Mouse (Mus musculus) embryonic fibroblast, embryonic 13.5 days (primary cell): ENCODE measurements around the gene Six1. TPM values are rescaled to one million over a fixed set of nuclear protein-coding genes. Genes with fewer than 3 reads are reported as not detected.

Experiments used
- H3K27ac ChIP-seq: 2 replicates; pipeline ENCODE4 v1.5.1; 2012; ENCODE audit warnings: low read length, control low read depth, inconsistent platforms; ENCODE audit not compliant: insufficient read depth
- H3K4me1 ChIP-seq: 2 replicates; pipeline ENCODE4 v1.6.1; 2011; ENCODE audit warnings: low read length; ENCODE audit not compliant: control insufficient read depth, insufficient read depth
- H3K4me3 ChIP-seq: 2 replicates; pipeline ENCODE4 v1.5.1; 2011; ENCODE audit warnings: mild to moderate bottlenecking, control low read depth, low read length; ENCODE audit not compliant: insufficient read depth
- CTCF ChIP-seq: IDR thresholded peaks from 2 replicates; pipeline ENCODE4 v1.5.1; 2011; ENCODE audit warnings: mild to moderate bottlenecking, control low read depth, low read length, moderate library complexity, borderline replicate concordance; ENCODE audit not compliant: insufficient read depth
- POLR2A ChIP-seq: IDR thresholded peaks from 2 replicates; pipeline ENCODE4 v1.6.1; 2011; ENCODE audit warnings: low read depth, mild to moderate bottlenecking, control low read depth, low read length, moderate library complexity
- polyA plus RNA-seq: library from polyadenylated mRNA; stranded (reverse); fragments of >200 nt; gene quantifications from 2 replicates; pipeline ENCODE4 v1.2.4, GENCODE M21; 2011; ENCODE audit warnings: low read depth; ENCODE audit not compliant: missing spikeins, insufficient read length

Gene Six1
- polyA plus RNA-seq, 1 experiment, result 31.3 TPM

DNA sequence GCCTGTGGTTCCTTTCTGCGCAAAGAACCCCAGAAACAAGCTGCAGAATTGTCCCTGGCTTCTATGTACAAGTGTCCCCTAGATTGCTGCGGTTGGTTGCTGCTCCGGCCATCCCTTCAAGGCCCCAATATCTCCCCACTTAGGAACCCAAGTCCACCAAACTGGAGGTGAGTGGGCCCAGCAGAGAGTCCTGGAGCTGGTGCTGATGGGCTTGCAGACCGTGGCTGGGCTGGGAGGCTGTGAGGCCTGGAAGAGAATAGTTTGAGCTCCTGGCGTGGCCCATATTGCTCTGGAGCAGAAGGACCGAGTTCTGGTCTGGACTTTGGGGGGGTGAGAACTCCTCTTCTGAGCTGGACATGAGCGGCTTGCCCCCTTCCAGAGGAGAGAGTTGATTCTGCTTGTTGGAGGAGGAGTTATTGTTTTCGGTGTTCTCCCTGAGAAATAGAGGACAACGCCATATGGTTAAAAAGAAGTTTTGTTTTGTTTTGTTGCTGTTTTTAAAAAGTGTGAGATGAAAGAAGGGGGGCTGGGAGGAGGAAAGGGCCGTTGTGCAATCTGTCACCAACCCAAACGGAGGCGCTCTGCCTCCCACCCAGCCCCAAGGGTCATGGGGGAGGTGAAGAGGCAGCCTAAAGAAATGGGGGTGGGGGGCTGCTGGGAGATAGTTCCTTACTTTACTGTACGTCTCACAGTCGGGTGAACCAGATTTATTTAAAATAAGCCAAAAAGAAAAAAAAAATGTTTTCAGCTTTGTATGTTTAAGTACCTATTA is 10.1 kb downstream of the Six1 start:
- TF ChIP-seq POLR2A, result no peak
- no peak for TF ChIP-seq CTCF
- Histone ChIP-seq H3K27ac (0 out of 2 replicates have a peak overlapping the region, but pooled peaks have one; percentile 42), H3K4me3 (peak overlapping the region; percentile 71), H3K4me1 (no peaks in the 10 kb centered on the region)

DNA sequence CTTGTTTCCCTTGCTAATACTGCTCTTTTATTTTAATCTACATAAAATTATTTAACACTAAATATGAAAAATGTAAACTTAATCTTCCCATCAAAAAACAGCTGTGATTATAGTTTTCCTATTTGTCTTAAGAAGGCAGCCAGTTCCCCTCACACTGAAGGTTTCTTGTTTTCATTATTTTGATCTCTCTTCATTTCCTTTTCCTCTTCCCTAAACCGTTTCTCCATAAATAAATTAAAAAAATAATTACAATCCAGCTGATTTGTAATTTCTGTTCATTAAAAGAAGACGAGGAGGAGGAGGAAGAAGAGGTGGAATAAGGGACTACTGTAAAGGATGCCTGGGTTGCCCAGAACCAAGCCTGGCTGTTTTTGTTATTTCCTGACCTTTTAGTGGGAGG is 10.8 kb downstream of the Six1 start:
- TF ChIP-seq POLR2A (no peak), CTCF (no peak)
- no peak overlapping the region for H3K27ac ChIP-seq

DNA sequence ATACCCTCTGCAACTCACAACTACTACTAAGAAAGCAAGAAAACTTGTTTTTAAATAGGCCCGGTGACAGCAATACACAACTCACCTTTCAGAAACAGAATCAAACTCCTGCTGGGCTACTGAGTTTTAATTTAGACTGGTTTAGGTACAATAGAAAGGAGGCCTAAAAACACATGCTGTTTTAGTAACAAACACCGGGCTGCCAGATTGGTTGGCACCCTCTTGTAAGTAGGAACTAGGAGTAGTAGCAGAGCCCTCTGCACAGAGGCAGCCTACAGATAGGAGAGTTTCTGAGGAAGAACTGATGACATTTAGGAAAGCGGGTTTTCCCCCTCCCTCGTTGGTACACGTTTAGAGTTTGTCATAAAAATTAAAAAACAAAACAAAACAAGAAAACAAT is 11.3 kb downstream of the Six1 start:
- TF ChIP-seq CTCF, result no peak
- TF ChIP-seq POLR2A, result no peak
- Histone ChIP-seq H3K4me1 (0 out of 2 replicates have a peak, but pooled peaks cover 3% of the 10 kb centered on the region), H3K4me3 (peak overlapping the region; percentile 12), H3K27ac (no peak overlapping the region)

More for the DNA sequence above, 10.8 kb downstream of the Six1 start:
- H3K4me3 ChIP-seq, result peak overlapping the region; percentile 71
- H3K4me1 ChIP-seq, result no peaks in the 10 kb centered on the region

DNA sequence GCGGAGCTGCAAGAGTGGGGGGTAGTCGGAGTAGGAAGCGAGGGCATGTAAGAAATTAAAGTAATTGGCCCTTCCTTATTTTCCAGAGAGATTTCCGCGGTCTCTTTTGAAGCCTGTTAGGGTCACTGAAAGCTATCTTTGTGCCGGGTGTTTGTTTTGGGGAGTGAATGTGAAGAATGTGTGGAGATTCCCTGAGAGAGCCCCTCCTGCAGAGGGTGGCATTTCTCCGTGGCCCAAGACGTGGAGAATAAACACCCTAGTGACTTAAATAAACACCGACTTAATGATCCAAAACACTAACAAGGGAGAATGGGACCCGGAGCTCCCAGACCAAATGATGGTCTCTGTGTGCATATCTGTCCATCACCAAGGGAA is 12.4 kb downstream of the Six1 start:
- TF ChIP-seq CTCF (no peak), POLR2A (no peak)
- Histone ChIP-seq H3K4me3 (peak overlapping the region; percentile 49), H3K27ac (peak overlapping the region; percentile 22; the same call in 1 of the 2 replicates), H3K4me1 (0 out of 2 replicates have a peak, but pooled peaks cover 4% of the 10 kb centered on the region)

DNA sequence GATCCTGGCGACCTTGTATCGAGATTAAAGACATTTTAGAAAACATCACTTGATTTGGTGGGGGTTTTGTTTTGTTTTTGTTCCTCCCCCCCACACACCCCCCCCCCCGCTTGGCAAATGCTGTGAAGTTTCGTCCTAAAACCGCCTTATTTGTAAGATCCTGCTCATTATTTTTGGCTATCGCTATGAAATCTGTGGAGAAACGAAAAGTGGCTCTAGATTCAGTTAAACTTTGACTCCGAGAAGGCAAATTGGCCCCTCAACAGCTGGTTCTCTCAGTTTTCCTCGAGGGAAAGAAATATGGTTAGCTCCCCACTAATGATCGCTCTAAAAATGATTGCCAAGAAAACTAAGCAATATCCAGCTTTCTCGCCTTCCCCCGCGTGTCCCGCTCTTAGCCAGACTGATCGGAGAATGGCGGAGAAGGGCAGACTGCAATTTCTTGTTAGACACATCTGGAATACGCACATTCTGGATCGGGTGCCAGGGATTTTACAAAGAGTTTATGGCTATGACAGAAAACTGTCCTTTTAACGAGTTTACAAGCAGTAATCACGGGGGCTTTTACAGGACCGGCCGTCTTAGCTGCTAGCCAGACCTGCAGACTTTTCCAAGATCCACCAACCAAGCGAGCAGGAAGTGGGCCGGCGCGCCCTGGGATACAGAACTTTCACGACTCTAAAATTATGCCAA is 13.0 kb downstream of the Six1 start:
- Histone ChIP-seq H3K4me1 (0 out of 2 replicates have a peak, but pooled peaks cover 7% of the 10 kb centered on the region), H3K4me3 (peak overlapping the region; percentile 49), H3K27ac (peak overlapping the region; percentile 22; the same call in 1 of the 2 replicates)
- TF ChIP-seq CTCF (no peak), POLR2A (no peak)

DNA sequence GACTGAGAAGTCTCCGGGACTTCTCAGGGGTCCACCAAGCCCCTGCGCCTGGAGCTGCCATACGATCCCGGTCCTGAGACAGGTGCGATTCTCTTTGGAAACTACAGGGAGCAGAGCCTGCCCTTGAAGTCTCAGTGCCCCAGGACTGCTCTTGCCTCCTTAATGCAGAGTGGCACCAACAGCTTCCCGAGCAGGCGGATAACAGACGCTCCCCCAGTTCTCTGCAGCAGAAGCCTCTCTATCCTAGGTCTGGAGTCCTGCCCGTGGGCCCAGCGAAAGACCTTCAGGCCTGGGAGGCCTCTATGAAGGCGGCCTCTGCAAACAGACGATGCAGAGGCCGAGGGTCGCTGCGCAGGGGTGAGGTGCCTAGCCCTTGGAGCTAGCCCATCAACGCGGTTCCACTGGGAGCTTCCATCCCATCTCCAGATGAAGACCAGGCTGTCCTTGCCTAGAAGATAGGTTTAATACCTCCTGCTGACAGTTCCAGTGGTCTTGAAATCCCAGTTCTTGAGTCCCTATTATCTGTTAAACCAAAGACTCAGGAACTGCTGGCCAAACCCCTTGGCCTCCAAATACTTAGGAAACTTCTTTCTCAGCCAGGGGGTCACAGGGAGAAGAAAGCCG is 13.6 kb downstream of the Six1 start:
- Histone ChIP-seq H3K4me3 (peak overlapping the region; percentile 6; the same call in 1 of the 2 replicates), H3K4me1 (0 out of 2 replicates have a peak, but pooled peaks cover 7% of the 10 kb centered on the region), H3K27ac (peak overlapping the region; percentile 66)
- TF ChIP-seq POLR2A (no peak), CTCF (no peak)

DNA sequence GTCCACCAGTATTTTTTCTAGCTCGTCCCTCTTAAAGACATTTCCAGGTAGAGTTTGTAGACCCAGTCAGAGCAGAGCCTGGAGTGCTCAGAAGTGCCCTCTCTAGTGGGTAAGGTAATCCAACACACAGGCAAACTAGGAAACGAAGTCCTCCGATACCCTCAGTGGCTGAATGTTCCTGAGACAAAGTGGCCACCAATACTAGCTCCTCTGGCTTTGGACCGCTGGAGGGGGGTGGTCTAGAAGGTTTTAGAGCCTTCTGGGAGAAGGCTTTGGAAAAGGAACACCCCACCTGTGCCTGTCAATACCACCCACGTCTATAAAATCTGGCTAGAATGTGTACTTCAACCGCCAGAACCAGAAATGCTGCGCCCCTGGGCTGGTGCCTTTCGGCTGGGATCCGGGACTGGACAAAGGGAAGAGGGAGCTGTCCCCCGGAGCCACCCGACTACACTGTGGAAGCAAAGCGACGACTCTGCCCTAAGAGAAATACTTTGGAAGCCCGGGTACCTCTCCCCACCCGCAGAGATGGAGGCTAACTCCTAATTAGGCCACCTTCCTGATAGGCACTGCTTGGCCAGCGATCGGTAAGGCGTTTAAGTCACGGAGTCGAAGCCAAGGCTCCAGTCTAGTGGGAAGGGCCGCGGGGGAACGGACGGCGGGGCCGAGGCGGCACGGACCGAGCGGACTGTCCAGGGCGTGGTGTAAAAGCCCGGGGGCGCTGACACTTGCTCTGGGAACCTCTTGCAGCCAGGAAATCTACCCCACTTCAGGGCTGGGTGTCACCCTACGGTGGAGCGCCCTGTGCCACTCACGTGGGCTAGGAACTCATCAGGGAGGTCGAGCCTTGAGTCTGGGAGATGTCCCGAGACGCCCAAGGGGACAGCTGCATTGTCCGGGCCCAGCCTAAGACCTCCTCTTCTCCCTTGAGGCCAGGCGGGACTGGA is 14.4 kb downstream of the Six1 start:
- Histone ChIP-seq H3K27ac (peak overlapping the region; percentile 66), H3K4me3 (peak overlapping the region; percentile 14), H3K4me1 (0 out of 2 replicates have a peak, but pooled peaks cover 7% of the 10 kb centered on the region)
- TF ChIP-seq POLR2A (no peak), CTCF (no peak)

DNA sequence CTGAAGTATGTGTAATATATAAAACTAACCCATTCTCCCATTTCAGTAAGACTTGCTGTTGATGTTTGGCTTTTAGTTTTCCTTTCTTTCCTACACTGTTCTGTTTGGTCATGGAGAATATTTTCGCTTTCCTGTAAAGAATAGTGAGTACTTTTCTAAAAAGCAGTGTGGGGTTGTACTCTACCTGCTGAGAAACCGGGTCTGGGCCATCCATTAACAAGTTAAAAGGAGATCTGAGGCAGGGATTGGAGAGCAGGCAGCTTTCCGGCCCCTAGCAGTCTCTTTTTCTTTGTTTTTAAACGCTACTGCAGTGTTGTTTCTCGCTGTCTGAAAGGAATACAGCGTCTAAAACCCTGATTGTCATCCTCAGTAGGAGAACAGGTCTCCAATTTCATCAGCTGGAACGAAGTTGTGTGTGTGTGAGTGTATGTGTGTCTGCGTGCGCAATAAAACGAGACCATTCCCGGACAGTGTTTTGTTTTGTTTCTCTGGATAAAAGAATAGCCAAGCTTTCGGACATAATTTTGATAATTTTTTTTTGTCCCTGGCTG is 15.2 kb downstream of the Six1 start:
- H3K4me3 ChIP-seq, result no peak overlapping the region; the same call in 1 of the 2 replicates
- no peak for TF ChIP-seq CTCF
- peak; percentile 17; the same call in 1 of the 2 replicates for TF ChIP-seq POLR2A
- 0 out of 2 replicates have a peak, but pooled peaks cover 7% of the 10 kb centered on the region for H3K4me1 ChIP-seq
- H3K27ac ChIP-seq, result peak overlapping the region; percentile 71
